Mouse (Mus musculus) heart, adult 11 months (tissue): ENCODE measurements around the gene Il31ra.
"Not testable (repeated sequence)": the region's sequence is repeated elsewhere in the genome, so short reads cannot be mapped to it uniquely, and the experiment has no call there.

Experiments
- DNase-seq: peaks from one replicate; pipeline ENCODE4 v3.0.0; 2022

Gene Il31ra

GRCm38 (mm10) chr13:112594260-112594659 lies at the start of gene Il31ra:
Gene Il31ra, minus strand, starts transcription at chr13:112594360.
- DNase-seq: not testable (repeated sequence)

GRCm38 (mm10) chr13:112642897-112643296 lies 48.7 kb upstream of the Il31ra start:
- no peak for DNase-seq

GRCm38 (mm10) chr13:112639111-112639510 lies 45.0 kb upstream of the Il31ra start:
- peak; percentile 94 for DNase-seq

- no peak for DNase-seq
These were observed 42.3 kb upstream of the Il31ra start for GRCm38 (mm10) chr13:112636498-112636897.

- no peak for DNase-seq
These were observed 41.1 kb upstream of the Il31ra start for GRCm38 (mm10) chr13:112635174-112635837.

GRCm38 (mm10) chr13:112625566-112625965 lies 31.4 kb upstream of the Il31ra start:
- DNase-seq: no peak

- no peak for DNase-seq
These were observed 30.5 kb upstream of the Il31ra start for GRCm38 (mm10) chr13:112624622-112625021.

GRCm38 (mm10) chr13:112623656-112624055 lies 29.5 kb upstream of the Il31ra start:
- DNase-seq: no peak

GRCm38 (mm10) chr13:112621592-112621991 lies 27.4 kb upstream of the Il31ra start:
- no peak for DNase-seq

GRCm38 (mm10) chr13:112608606-112609005 lies 14.4 kb upstream of the Il31ra start:
- no peak for DNase-seq

- no peak for DNase-seq
These were observed 10.3 kb upstream of the Il31ra start for GRCm38 (mm10) chr13:112604411-112604810.

- no peak for DNase-seq
These were observed 9.7 kb upstream of the Il31ra start for GRCm38 (mm10) chr13:112603839-112604238.

- DNase-seq: no peak
These were observed 8.4 kb upstream of the Il31ra start for GRCm38 (mm10) chr13:112602607-112603006.

GRCm38 (mm10) chr13:112590254-112590653 lies 3.9 kb downstream of the Il31ra start:
- no peak for DNase-seq

GRCm38 (mm10) chr13:112589625-112590024 lies 4.5 kb downstream of the Il31ra start:
- no peak for DNase-seq

- no peak for DNase-seq
These were observed 9.5 kb downstream of the Il31ra start for GRCm38 (mm10) chr13:112584556-112585237.

GRCm38 (mm10) chr13:112582291-112582690 lies 11.9 kb downstream of the Il31ra start:
- no peak for DNase-seq

- no peak for DNase-seq
These were observed 12.4 kb downstream of the Il31ra start for GRCm38 (mm10) chr13:112581796-112582195.

GRCm38 (mm10) chr13:112580590-112581320 lies 13.4 kb downstream of the Il31ra start:
- DNase-seq: no peak

- peak; percentile 100 for DNase-seq
These were observed 16.1 kb downstream of the Il31ra start for GRCm38 (mm10) chr13:112578041-112578440.

GRCm38 (mm10) chr13:112573800-112574199 lies 20.4 kb downstream of the Il31ra start:
- DNase-seq: peak; percentile 4

- peak; percentile 9 for DNase-seq
These were observed 23.4 kb downstream of the Il31ra start for GRCm38 (mm10) chr13:112570768-112571167.

- peak; percentile 17 for DNase-seq
These were observed 24.6 kb downstream of the Il31ra start for GRCm38 (mm10) chr13:112569606-112570005.
